Mouse (Mus musculus): Measurements from ENCODE around the gene Mdc1.

Mdc1 gene

GRCm38 (mm10) chr17:35879245-35880057 lies 38.1 kb downstream of the Mdc1 start, which contains the start of gene Dhx16:
Gene Dhx16, plus strand, starts transcription at chr17:35879819.
- peak; percentile 90 to 96 for DNase-seq (ENCODE audit: low spot score in 2 of 2)

DNA sequence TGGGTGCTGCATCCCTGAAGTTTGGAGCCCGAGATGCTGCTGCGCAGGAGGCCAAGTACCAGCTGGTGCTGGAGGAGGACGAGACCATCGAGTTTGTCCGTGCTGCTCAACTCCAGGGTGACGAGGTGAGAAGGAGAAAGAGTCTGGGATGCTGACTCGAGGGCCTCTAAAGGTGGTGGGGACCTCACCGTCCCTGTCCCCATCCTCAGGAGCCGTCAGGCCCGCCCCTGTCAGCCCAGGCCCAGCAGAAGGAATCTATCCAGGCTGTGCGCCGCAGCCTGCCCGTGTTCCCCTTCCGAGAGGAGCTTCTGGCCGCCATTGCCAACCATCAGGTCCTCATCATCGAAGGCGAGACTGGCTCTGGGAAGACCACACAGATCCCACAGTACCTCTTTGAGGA lies 41.6 kb downstream of the Mdc1 start:
- DNase-seq (ENCODE audit: low spot score in 2 of 2): no peak

- DNase-seq (ENCODE audit: low spot score in 2 of 2): no peak
Measured at GRCm38 (mm10) chr17:35883777-35884176, 42.5 kb downstream of the Mdc1 start.

DNA sequence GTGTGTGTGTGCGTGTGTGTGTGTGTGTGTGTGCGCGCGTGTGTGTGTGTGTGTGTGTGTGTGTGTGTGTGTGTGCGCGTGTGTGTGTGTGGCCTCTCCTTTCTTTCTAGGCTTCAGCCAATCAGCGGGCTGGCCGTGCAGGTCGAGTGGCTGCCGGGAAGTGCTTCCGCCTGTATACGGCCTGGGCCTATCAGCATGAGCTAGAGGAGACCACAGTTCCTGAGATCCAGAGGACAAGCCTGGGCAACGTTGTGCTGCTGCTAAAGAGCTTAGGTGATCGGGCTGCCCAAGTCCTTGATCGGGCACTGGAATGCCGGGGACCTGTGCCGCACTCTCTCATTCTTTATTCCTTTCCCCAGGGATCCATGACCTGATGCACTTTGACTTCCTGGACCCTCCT lies 46.4 kb downstream of the Mdc1 start:
- DNase-seq (ENCODE audit: low spot score in 2 of 2): no peak

GRCm38 (mm10) chr17:35896781-35897643 lies 55.7 kb downstream of the Mdc1 start, which contains the start of gene 2310061I04Rik:
Gene 2310061I04Rik, minus strand, starts transcription at chr17:35897431.
- peak; percentile 85 to 93 for DNase-seq (ENCODE audit: low spot score in 2 of 2)

- peak in 1 of 2 experiments; percentile 18 for DNase-seq (ENCODE audit: low spot score in 2 of 2)
Measured at GRCm38 (mm10) chr17:35897644-35898573, 56.6 kb downstream of the Mdc1 start.

DNA sequence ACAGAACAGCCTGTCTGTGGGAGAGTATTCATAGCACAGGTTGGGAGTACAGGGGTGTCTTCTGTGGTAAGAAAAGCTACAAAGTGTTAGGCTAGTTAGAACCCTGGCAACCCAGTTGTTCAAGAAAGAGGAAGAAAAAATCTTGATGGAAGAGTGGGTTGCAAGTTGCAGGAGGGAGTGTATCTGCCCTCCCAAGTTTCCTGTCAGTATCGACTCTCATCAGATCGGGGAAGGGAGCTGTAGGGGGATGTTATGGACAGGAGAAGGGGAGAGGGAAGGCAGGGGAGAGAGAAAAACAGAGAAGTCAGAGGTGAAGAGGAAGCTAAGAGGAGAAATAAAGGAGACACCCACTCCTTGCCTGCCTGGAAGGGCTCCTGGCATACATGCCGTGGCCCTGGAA lies 59.3 kb downstream of the Mdc1 start:
- DNase-seq (ENCODE audit: low spot score in 2 of 2): no peak

GRCm38 (mm10) chr17:35903343-35903991 lies 62.2 kb downstream of the Mdc1 start:
- no peak for DNase-seq (ENCODE audit: low spot score in 2 of 2)

- DNase-seq (ENCODE audit: low spot score in 2 of 2): peak in 1 of 2 experiments; percentile 37
Measured at GRCm38 (mm10) chr17:35903992-35904355, 62.7 kb downstream of the Mdc1 start.

DNA sequence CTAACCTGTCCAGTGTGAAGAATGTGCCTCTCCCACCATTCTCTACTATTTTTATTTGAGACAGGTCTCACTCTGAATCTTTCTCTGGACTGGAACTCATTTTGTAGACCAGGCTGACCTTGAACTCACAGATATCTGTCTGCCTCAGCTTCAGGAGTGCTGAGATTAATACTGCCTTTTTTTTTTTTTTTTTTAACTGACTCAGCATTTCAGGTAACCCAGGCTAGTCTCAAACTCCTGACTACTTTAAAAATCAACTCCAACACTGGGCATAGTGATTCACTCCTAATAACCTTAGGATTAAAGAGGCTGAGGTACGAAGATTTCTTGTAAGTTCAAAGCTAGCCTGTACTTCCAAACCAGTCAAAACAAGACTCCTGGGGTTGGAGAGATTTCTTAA lies 64.3 kb downstream of the Mdc1 start:
- DNase-seq (ENCODE audit: low spot score in 2 of 2): no peak

DNA sequence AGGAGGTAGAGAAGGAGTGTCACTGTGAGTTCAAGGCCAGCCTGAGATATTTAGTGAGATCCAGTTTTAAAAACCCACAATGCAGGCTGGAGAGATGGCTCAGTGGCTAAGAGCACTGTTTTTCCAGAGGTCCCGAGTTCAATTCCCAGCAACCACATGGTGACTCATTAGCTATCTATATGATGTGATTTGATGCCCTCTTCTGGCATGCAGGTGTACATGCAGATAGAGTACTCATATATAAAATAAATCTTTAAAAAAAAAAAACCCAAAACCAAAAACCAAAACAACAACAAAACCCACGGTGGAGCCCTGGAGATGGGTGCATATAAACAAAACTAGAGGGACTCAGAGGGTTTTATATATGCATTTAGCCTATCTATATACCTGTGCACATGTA lies 66.3 kb downstream of the Mdc1 start:
- DNase-seq (ENCODE audit: low spot score in 2 of 2): no peak

All from thymus, postnatal 10 days (tissue).